Mouse (Mus musculus): ENCODE data around the gene Gm10271.

Gene Gm10271

DNA sequence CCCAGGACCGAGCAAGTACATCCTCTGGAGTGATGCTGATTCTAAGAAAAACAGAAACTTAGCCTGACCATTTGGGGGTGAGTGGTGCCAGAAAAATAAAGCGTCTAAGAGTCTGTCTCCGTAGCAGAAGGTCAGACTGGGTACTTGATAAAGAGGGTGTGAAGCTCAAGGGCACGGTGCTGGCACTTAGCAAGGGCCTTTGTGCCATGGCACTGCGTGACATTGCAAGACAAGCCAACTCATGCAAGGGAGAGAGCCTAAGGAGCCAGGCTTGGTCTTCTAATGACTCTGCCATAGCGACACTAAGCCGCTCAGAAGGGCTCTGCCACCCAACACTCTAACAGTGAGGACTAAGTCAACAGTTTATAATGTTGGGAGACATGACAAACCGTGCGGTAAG, 6.4 kb upstream of the Gm10271 start:
- no peak for DNase-seq (ENCODE audit: low read depth, low spot score)

DNA sequence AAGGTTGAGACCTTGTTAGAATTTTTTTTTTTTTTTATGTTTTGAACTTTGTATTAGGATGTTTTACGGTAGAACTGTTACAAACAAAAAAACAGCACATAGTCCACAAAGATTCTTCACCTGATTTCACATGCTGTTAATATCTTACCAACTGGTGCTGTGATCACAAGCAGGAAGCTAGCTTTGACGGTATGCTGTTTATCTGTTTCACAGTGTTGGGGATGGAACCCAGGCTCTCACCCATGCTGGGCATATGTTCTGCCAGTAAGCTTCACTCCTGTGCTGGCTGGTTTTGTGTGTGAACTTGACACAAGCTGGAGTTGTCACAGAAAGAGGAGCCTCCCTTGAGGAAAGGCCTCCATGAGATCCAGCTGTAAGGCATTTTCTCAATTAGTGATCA, 5.4 kb upstream of the Gm10271 start:
- DNase-seq (ENCODE audit: low read depth, low spot score), result no peak

DNA sequence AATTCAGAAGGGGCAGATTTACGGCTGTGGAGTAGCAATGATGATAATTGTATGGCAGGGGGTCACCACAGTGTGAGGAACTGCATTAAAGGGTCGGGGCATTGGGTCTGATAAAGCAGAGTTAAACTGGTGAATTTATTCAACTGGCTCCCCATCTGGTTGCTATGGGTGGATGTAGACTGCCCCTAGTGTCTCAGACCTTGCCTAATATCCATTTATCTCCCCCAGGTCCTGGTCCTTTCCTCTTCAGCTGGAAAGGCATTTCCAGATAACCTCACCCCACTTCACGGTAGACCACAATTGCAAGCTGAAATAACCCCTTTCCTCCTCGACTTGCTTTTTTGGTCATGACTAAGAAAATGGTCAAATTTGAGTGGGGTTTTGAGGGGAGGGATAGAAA, 5.0 kb upstream of the Gm10271 start:
- DNase-seq (ENCODE audit: low read depth, low spot score), result no peak

DNA sequence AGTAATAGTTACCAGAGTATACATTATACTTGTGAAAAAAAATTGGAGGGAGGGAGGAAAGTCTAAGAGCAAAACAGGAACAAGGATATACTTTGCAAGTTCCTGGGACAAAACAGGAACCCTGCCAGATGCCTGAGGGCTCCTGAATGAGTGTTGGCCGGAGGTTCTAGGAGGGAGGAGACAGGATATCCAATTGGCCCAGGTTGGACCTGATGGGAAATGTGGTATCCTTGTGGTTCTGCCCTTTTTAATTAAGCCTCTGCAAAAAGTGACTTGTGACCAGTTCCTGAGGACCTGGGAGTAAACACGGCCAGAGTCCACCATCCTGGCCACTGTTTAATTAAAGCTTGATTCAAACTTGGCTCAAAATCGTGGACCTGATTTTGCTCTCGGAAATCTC, 3.7 kb downstream of the Gm10271 start:
- no peak for DNase-seq (ENCODE audit: low read depth, low spot score)

DNA sequence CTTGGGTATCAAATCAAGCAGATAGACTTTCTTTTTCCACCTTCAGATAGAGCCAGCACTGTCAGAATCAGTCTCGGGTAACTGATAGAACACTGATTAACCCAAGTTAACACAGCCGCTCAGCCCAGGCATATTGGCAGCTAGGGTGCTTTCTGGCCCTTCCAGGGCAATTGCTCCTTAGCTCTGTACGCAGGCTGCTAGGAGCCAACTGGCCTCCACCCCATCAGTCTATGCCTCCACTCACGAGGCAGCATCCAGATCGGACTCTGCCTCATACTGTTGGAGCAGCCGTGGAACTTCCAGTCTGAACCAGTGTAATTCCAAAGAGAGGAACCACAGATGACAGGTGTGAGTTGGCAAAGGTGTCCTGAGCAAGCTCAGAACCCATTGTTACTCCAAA, 6.3 kb downstream of the Gm10271 start:
- DNase-seq (ENCODE audit: low read depth, low spot score), result no peak

DNA sequence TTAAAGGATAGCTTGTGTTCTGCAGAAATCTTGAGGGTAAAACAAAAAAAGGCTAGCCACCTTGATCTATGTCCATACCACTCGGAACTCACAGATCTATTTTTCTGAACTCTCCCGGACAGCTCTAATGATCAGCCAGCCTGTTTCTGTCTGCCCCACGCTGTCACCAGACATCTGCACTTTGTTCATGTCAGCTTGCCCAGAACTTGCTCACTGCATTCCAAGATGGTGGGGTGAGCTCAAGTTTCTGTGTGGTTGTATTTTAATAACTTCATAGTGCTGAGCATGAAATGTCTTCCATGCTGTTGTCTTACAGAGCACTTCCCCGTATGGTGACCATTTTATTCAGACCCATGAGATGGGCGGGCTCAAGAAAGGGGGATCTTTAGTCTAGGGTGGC, 7.1 kb downstream of the Gm10271 start:
- DNase-seq (ENCODE audit: low read depth, low spot score), result no peak

DNA sequence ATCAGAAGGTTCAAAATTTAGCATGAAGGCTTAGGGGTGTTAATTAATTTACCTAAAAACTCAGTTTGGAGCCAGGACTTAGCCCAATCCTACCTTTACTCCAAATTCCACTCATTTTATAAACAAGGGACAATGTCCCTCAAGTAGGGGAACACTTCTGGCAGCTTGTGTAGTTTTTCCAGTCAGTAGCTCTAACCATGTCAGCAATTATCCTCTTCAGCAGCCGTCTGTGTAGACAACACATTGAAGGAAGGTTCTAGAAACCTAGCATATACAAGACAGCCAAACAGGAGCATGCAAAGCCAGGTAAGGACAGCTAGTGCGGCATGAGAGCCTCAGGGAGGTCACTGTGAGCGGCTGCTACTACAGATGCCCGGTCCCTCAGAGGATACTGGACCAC, 7.8 kb downstream of the Gm10271 start:
- DNase-seq (ENCODE audit: low read depth, low spot score), result no peak

DNA sequence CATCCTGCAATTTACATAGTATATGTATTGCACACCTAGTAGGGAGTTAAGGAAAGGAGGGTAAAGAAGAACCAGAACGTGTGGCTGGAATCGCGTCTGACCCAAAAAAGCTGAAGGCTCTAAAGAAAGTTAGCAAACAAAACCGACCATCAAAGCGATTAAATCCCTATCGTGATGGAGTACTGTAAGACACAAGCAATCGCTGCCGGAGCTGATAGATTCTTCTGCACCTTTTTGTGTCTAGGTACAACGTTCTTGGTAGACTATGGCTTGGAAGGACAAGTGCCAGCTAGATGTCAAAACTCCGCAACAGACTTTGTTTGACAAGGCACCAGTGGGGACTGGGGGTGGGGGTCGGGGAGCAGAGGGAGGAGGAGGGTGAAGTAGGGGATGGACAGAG, 8.3 kb downstream of the Gm10271 start:
- no peak for DNase-seq (ENCODE audit: low read depth, low spot score)

DNA sequence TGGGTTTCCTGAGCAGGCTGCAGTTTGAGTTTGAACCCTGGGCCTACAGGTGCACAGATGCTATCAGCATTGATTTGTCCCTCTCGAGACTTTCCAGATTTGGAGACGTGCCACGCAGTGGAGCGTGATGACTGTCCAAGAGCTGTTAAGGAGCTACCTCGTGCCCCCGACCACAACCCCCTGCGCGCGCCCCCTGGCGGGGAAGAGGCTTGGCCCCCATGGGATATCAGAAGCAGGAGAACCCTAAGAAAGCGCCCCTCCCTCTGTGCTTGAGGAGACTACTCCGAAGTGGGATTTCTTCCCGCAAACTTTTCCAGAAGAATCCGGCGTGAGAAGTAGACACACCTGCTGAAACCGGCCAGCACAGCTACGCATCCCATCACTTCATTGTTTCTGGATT, 9.6 kb downstream of the Gm10271 start:
- DNase-seq (ENCODE audit: low read depth, low spot score), result no peak

DNA sequence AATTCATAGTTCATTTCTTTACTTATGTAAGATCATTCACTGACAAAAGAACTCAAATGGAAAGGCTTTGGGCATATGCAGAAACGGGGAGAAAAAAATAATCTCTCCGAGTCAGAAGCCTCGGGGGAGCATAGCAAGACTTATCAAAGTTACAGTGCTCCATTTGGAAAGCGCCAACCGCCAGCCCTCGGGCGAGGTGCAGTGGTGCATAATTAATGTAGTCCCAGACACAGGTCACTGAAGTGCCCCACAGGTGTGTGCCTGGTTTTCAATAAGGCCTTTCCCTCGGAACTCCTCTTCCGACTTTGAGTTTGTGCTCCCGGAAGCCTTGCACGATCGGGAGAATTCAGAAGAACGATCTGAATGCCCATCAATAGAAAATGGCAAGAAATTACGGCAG, 10.3 kb downstream of the Gm10271 start:
- no peak for DNase-seq (ENCODE audit: low read depth, low spot score)

DNA sequence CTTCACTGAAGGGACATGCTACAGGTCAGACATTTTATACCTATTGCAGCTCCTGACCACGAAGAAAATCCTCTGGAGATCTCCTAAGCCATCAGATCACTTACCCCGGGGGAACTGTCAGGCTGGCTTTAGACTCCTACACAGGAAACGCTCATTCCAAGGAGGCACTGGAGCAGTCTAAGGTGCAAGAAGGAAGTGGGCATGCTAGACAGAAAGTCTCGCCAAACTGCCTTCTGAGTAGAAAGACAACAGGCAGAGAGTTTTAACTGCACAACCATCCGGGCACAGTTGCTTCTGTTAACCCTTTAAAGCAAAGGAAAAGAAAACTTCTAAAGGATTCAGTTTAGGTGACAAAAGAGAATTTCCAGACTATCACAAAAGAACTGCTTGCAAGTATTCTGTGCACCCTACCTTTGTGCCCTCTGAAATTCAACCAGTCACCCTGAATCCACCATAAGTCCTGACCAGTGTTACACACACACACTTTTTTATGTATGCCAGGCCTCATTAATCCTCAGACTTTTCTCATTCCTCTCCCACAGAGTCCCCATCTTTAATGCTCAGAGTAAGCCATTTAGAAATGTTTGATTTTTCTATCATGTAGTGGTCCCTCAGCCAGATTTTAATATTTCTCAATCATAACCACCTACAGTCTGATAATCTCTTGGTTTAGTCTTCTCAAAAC, 14.4 kb downstream of the Gm10271 start:
- no peak for DNase-seq (ENCODE audit: low read depth, low spot score)

DNA sequence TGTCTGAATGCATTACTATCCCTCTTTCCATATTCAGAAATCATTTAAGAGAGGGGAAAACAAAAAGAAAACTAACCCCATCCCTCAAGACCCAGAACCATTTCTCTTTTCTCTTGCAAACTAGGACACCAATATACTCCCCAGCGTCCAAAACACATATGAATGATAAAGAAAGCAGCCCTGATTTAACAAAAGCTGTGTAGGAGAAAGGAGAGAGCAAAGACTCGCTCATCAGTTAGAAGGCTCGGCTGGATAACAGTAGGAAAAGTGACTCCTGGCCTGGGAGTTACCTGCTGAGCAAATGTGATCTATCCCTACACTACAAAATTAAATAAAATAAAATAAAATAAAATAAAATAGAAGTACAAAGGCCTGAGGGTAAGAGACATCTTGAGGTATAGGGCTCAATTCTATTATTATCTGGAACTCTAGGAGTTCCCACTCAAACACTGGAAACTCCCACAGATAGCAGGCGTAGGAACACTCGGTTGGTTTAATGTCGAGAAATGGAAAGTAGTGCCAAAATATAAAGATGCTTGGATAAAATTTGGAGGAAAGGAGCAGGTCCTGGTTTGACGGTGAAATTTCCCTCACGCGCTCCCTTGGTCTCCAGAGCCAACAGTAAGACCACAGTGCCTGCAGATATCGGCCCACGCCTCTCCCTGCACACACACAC, 15.8 kb downstream of the Gm10271 start:
- DNase-seq (ENCODE audit: low read depth, low spot score), result no peak

DNA sequence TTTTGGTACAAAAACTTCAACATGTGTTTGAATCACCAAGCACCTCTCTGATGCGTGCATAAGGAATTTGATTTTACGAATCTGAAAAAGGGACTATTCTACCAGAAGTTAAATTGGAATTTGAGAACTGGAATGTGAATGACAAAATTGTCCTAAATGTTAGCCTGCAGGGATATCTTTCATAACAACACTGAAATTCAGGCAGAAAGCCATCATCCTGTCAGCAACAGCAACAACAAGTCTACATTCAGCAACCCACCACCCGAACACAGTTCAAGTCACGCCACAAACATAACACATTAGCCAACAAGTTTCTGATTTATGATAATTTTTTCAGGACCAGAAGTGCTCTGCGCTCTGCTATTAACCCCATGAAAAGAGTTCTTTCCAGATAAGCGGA, 17.2 kb downstream of the Gm10271 start:
- DNase-seq (ENCODE audit: low read depth, low spot score), result no peak

DNA sequence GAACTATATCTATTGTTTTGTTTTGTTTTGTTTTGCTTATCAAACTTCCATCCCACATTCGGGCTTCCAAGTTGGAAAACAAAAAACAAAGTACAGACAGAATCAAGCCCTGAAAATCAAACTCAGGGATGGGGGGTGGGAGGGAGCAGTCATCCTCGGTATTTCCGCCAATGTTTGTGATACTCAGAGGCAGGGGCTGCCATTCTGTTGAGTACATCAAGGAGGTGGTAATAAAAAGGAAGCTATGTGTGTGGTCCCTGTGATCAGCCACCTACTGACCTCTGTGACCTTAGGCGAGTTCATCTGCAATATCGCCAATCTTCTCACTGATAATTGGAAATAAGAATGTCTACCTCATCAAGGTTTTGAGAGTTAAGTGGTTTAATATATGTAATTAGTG, 21.5 kb downstream of the Gm10271 start:
- no peak for DNase-seq (ENCODE audit: low read depth, low spot score)

DNA sequence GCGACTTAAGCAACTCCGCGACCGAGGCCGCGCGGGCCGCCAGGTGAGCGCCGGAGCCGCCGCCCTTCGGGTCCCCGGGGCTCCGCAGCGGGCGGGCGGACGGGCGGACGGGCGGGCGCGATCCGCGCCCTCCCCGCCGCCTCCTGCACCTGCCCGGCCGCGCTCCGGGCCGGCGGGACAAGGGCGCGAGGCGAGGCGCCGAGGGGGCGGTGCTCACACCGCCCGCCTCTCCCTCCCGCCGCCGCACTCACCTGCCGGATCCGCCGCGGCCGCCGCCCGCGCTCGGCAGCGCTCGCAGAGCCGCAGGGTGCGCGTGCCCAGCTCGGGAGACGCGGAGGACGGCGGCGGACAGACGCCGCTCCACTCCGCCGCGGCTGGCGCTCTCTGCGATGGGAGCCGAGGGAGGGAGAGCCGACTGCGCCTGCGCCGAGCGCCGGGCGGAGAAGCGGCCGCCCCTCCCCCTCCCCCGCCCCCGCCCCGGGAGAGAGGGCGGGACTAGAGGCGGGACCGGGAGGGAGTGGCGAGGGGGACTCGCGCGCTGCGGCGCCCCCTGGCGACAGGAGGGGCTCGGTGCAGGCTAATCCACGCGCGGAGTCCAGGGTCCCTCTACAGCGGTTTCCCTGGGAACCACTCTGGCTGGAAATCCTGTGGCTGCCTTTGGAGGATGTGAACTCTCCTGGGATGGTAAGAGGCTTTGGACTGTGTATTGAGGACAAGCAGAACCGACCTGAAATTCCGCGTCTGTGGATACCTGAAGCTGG, 22.2 kb downstream of the Gm10271 start, which contains the start of gene Rab3ip:
TSS of gene Rab3ip (minus strand) at position 761 of the 761 bp plus-strand sequence.
- DNase-seq (ENCODE audit: low read depth, low spot score), result peak; percentile 86

DNA sequence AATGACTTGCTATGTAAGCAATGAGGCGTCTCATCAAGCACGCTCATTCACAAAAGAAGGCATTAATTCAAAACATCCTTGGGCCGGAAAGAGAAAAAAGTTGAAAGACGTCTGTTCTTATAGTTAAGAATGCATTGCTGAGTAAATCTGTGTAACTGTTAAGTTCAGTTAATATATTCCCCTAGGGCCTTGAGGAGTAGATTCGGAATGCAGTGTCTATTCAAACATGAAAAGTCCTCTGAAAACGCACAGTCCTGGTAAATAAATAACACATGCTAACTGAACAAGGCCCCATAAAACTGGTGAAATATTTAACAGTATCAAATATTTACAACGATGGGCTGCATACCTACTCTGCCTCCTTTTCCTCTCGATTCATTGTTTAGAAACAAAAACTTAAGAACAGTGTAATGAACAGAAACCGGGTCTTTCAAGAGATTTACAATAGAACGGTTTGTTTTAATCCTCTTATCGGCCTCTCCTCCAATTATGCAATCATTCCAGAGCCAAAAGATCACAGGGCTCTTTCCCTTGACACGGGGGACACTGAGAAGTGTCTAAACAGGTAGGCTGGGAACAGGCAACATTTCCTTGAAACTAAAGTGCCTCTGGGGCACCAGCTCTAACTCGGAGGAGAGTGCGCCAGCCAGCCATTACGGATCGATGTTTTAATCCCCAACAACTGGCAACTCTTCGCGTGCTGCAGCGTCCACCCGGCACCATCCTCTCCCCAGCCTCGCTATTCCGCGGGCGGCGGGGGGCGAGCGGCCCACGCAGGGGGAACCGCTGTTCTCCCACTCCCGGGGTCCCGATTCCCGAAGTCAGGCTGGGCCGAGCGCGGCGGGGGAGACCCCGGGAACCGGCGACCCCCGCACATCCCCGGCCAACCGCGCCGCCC, 23.0 kb downstream of the Gm10271 start:
- DNase-seq (ENCODE audit: low read depth, low spot score), result no peak

DNA sequence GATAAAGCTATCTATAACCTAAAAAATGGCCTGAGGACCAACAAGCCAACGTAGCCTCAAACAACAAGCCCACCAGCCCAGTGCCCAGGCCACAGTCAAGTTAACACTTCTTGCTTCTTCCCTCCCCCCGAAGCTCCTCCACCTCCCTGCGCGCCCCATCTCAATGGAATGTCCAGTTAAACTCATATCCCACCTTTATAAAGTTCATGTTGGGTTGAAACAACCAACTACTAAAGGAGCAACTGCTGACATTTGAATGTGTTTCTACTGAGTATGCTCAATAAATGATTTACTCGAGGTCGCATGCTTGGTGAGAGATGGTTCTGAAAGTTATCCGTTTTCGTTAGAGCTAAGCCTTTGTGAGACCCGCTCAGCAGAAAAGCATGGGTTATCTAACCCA, 24.0 kb downstream of the Gm10271 start:
- DNase-seq (ENCODE audit: low read depth, low spot score), result no peak

DNA sequence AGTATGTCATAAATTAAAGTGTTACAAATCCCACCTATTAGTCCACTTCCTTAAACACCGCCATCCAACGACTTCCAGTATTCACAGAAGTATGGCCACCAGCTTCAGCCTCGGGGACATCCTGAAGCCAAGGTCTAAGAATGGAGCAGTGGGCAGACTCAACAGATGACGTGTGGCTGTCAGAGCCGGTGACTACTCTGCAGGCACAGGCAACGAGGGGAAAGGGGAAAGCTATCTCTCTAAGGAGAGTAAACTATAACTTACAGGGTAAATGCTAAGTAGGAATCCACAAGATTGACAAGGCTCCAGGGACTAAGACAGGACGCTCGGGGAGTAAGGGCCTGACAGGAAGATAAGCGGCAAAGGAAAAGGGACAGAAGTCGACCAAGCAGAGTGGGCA, 27.5 kb downstream of the Gm10271 start:
- DNase-seq (ENCODE audit: low read depth, low spot score), result no peak

DNA sequence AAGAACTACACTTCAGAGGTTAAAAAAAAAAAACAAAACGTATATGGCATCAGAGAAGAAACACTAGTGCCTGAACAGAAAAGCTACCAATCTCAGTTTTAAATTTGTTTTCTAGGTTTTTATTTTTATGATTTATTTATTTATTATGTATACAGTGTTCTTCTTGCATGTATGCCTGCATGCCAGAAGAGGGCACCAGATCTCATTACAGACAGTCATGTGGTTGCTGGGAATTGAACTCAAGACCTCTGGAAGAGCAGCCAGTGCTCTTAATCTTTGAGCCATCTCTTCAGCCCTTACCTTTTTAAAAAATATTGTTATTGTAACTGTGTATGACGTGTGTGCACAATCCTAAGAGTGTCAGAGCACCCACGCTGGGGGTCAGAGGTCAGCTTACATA, 28.3 kb downstream of the Gm10271 start:
- no peak for DNase-seq (ENCODE audit: low read depth, low spot score)

DNA sequence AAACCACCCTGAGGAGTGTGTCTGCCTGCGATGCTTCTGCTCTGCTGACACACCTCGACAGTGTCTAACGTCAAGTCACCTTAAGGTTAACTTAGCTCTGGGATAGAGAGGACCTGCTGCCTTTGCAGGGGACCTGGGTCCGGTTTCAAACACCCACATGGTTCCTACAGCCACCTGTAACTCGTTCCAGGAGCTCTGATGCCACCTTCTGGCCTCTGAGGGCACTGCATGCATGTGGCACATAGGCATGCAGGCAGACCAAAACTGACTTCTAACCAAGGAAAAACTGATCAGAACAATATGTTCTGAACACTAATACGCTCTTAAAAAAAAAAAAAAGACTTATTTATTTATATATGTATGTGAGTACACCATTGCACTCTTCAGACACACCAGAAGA, 29.4 kb downstream of the Gm10271 start:
- no peak for DNase-seq (ENCODE audit: low read depth, low spot score)

DNA sequence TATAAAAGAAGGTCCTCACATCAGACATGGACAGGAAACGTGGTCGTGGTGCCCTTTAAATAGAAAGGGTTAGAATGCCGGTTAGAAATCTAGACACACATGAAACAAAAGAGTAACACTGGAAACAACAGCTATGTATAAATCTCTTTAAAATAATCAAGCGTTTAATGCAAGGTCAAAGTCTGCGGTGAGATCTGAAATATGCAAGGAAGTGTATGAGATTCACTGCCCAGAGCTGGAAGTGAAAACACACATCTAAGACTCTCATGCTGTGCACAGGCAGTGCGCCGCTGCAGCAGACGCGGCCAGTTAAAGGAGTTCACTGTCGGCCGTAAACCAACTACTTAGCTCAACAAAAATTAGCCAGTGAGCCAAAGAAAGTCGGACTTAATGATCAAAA, 37.4 kb downstream of the Gm10271 start:
- no peak for DNase-seq (ENCODE audit: low read depth, low spot score)

DNA sequence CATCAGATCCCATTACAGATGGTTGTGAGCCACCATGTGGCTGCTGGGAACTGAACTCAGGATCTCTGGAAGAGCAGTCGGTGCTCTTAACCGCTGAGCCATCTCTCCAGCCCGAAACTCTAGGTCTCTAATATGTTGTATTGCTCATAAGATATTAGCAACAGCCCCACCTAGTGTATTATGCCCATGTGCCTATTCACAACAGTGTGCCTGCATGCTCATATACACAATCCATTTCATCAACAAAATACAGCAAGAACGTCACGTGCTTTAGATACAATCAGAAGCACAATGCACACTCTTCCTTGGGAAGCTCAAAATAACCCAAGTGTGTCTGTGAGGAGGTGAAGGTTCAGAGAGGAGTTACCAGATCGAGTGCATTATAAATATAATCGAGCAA, 38.6 kb downstream of the Gm10271 start:
- no peak for DNase-seq (ENCODE audit: low read depth, low spot score)

Data from retina, adult 2 months (tissue).